Mouse (Mus musculus) CH12.LX (cell line): ENCODE measurements at regions not wholly inside any gene's neighbourhood (a gene's known extent, or its start where the extent isn't known, plus 50 kb on each side); places are given as distances from the start of the nearest gene placed in this dataset.

Source experiments
- DNase-seq: peaks from one replicate; pipeline ENCODE4 v3.0.0-alpha.2; 2013; ENCODE audit errors: extremely low read depth
- H3K27ac ChIP-seq: 2 replicates; pipeline ENCODE4 v1.5.1; 2012; ENCODE audit warnings: low read depth, mild to moderate bottlenecking, control low read depth, moderate library complexity; ENCODE audit not compliant: insufficient read depth
- H3K27me3 ChIP-seq: replicated peaks from 2 replicates; pipeline ENCODE3; 2012; ENCODE audit warnings: inconsistent platforms
- H3K36me3 ChIP-seq, 2 experiments: replicated peaks in 1 of 2; 2 replicates each; pipeline versions ENCODE3 to v1.6.1; 2012; ENCODE audit warnings: inconsistent platforms in 1 of 2, low read length in 1 of 2, mild to moderate bottlenecking in 1 of 2, mixed read lengths in 1 of 2, moderate library complexity in 1 of 2; ENCODE audit not compliant: control insufficient read depth in 1 of 2, insufficient read depth in 1 of 2
- H3K4me1 ChIP-seq, 2 experiments: 2 replicates each; pipeline ENCODE4 v1.6.1; 2012; ENCODE audit warnings: inconsistent platforms in 1 of 2, moderate library complexity in 1 of 2; ENCODE audit not compliant: insufficient read depth in 2 of 2, control insufficient read depth in 1 of 2
- H3K4me2 ChIP-seq: 2 replicates; pipeline ENCODE4 v1.6.1; 2012; ENCODE audit warnings: low read depth, mild to moderate bottlenecking, control low read depth; ENCODE audit not compliant: poor library complexity, insufficient read depth, severe bottlenecking
- H3K4me3 ChIP-seq, 3 experiments: fragments of 150-350 bp in 1 of 3; sonication (generic) in 1 of 3; replicated peaks in 1 of 3; 2 replicates each; pipeline versions ENCODE3 to v1.5.1; 2011 to 2012; ENCODE audit warnings: low read depth in 2 of 3, low read length in 2 of 3, mild to moderate bottlenecking in 2 of 3, moderate library complexity in 2 of 3, control low read depth in 1 of 3, improper control_type of control experiment in 1 of 3, inconsistent platforms in 1 of 3, mixed read lengths in 1 of 3; ENCODE audit not compliant: poor library complexity in 1 of 3
- H3K79me2 ChIP-seq: replicated peaks from 2 replicates; pipeline ENCODE4 v1.6.1; 2012; ENCODE audit warnings: mild to moderate bottlenecking, moderate library complexity; ENCODE audit not compliant: control insufficient read depth, poor library complexity, insufficient read depth, severe bottlenecking; ENCODE audit errors: extremely low read depth
- H3K9ac ChIP-seq: 2 replicates; pipeline ENCODE4 v1.6.1; 2012; ENCODE audit warnings: low read depth, mild to moderate bottlenecking, control low read depth, moderate library complexity; ENCODE audit not compliant: insufficient read depth
- H3K9me3 ChIP-seq: replicated peaks from 2 replicates; pipeline ENCODE3; 2012; ENCODE audit warnings: low read length, inconsistent platforms, mixed read lengths
- BHLHE40 ChIP-seq: IDR thresholded peaks from 2 replicates; pipeline ENCODE4 v1.6.1; 2011; ENCODE audit warnings: mild to moderate bottlenecking, low read depth, low read length, improper control_type of control experiment
- CHD1 ChIP-seq: IDR thresholded peaks from 2 replicates; pipeline ENCODE4 v1.6.1; 2012; ENCODE audit warnings: low read depth, low read length, improper control_type of control experiment, inconsistent platforms
- CTCF ChIP-seq, 2 experiments: IDR thresholded peaks in 1 of 2; conservative IDR thresholded peaks in 1 of 2; 2 replicates each; pipeline ENCODE4 v1.5.1; 2011 to 2012; ENCODE audit warnings: low read depth in 2 of 2, low read length in 2 of 2, improper control_type of control experiment in 1 of 2, inconsistent platforms in 1 of 2, mild to moderate bottlenecking in 1 of 2, moderate library complexity in 1 of 2
- EP300 ChIP-seq: IDR thresholded peaks from 2 replicates; pipeline ENCODE4 v1.6.1; 2011; ENCODE audit warnings: low read length, improper control_type of control experiment
- ETS1 ChIP-seq: conservative IDR thresholded peaks from 2 replicates; pipeline ENCODE4 v1.6.1; 2012; ENCODE audit warnings: low read depth, mild to moderate bottlenecking, inconsistent platforms, low read length, improper control_type of control experiment, moderate library complexity
- GABPA ChIP-seq: IDR thresholded peaks from 2 replicates; pipeline ENCODE4 v1.6.1; 2012; ENCODE audit warnings: low read depth, low read length, improper control_type of control experiment, inconsistent platforms; ENCODE audit not compliant: insufficient replicate concordance
- HCFC1 ChIP-seq: IDR thresholded peaks from 2 replicates; pipeline ENCODE4 v1.6.1; 2012; ENCODE audit warnings: low read depth, mild to moderate bottlenecking, inconsistent platforms, low read length, improper control_type of control experiment
- IRF4 ChIP-seq: IDR thresholded peaks from 2 replicates; pipeline ENCODE4 v1.6.1; 2014; ENCODE audit warnings: low read depth, mild to moderate bottlenecking, inconsistent platforms, low read length, improper control_type of control experiment
- JUN ChIP-seq: IDR thresholded peaks from 2 replicates; pipeline ENCODE4 v1.6.1; 2011; ENCODE audit warnings: low read depth, mild to moderate bottlenecking, low read length, improper control_type of control experiment, moderate library complexity; ENCODE audit not compliant: insufficient read depth
- MAFK ChIP-seq: IDR thresholded peaks from 2 replicates; pipeline ENCODE4 v1.6.1; 2011; ENCODE audit warnings: low read length, improper control_type of control experiment; ENCODE audit not compliant: insufficient replicate concordance
- MAZ ChIP-seq: IDR thresholded peaks from 2 replicates; pipeline ENCODE4 v1.6.1; 2012; ENCODE audit warnings: low read depth, mild to moderate bottlenecking, inconsistent platforms, low read length, improper control_type of control experiment, moderate library complexity
- MEF2A ChIP-seq: IDR thresholded peaks from 2 replicates; pipeline ENCODE4 v1.6.1; 2014; ENCODE audit warnings: low read depth, mild to moderate bottlenecking, inconsistent platforms, low read length, improper control_type of control experiment, borderline replicate concordance
- NELFE ChIP-seq: IDR thresholded peaks from 2 replicates; pipeline ENCODE4 v1.6.1; 2011; ENCODE audit warnings: low read depth, low read length, improper control_type of control experiment
- NRF1 ChIP-seq: IDR thresholded peaks from 2 replicates; pipeline ENCODE4 v1.6.1; 2014; ENCODE audit warnings: low read depth, mild to moderate bottlenecking, inconsistent platforms, low read length, improper control_type of control experiment, moderate library complexity
- POLR2A ChIP-seq: IDR thresholded peaks from 2 replicates; pipeline ENCODE4 v1.6.1; 2011; ENCODE audit warnings: low read depth, mild to moderate bottlenecking, improper control_type of control experiment, low read length
- POLR2AphosphoS2 ChIP-seq: IDR thresholded peaks from 2 replicates; pipeline ENCODE4 v1.6.1; 2011; ENCODE audit warnings: low read depth, low read length, improper control_type of control experiment
- RCOR1 ChIP-seq: conservative IDR thresholded peaks from 2 replicates; pipeline ENCODE4 v1.6.1; 2012; ENCODE audit warnings: low read depth, mild to moderate bottlenecking, inconsistent platforms, low read length, improper control_type of control experiment
- SIN3A ChIP-seq: IDR thresholded peaks from 2 replicates; pipeline ENCODE4 v1.6.1; 2012; ENCODE audit warnings: low read length, improper control_type of control experiment, inconsistent platforms
- TBP ChIP-seq: conservative IDR thresholded peaks from 2 replicates; pipeline ENCODE4 v1.6.1; 2011; ENCODE audit warnings: low read depth, low read length, improper control_type of control experiment
- TCF12 ChIP-seq: IDR thresholded peaks from 2 replicates; pipeline ENCODE4 v1.6.1; 2014; ENCODE audit warnings: low read depth, mild to moderate bottlenecking, inconsistent platforms, low read length, improper control_type of control experiment
- USF1 ChIP-seq: IDR thresholded peaks from 2 replicates; pipeline ENCODE4 v1.6.1; 2014; ENCODE audit warnings: low read depth, mild to moderate bottlenecking, inconsistent platforms, low read length, improper control_type of control experiment
- USF2 ChIP-seq: conservative IDR thresholded peaks from 2 replicates; pipeline ENCODE4 v1.6.1; 2011; ENCODE audit warnings: low read depth, low read length, improper control_type of control experiment
- ZC3H11A ChIP-seq: IDR thresholded peaks from 2 replicates; pipeline ENCODE4 v1.6.1; 2012; ENCODE audit warnings: low read depth, mild to moderate bottlenecking, inconsistent platforms, low read length, improper control_type of control experiment
- ZKSCAN1 ChIP-seq: IDR thresholded peaks from 2 replicates; pipeline ENCODE4 v1.6.1; 2012; ENCODE audit warnings: low read depth, inconsistent platforms, low read length, improper control_type of control experiment, borderline replicate concordance
- ZNF384 ChIP-seq: IDR thresholded peaks from 2 replicates; pipeline ENCODE4 v1.6.1; 2012; ENCODE audit warnings: low read depth, low read length, improper control_type of control experiment, inconsistent platforms
- dilution Hi-C: fragments of 300-500 bp; cut with MboI; formaldehyde crosslinking; loops from 2 replicates; pipeline ENCODE4 v1.14.3; 2020; ENCODE audit warnings: low sequenced_read_pairs; ENCODE audit not compliant: extremely low pct_unique_long_range_greater_than_20kb, extremely low pct_ligation_motif_present
- in situ Hi-C: fragments of 300-500 bp; cut with MboI; formaldehyde crosslinking; loops from 3 replicates; pipeline ENCODE4 v1.14.3; 2019; ENCODE audit warnings: low sequenced_read_pairs, low pct_ligation_motif_present, low pct_unique_long_range_greater_than_20kb, mixed read lengths

- no peak overlapping the region for H3K27ac ChIP-seq
- TF ChIP-seq MAFK (no peak), MEF2A (no peak), BHLHE40 (no peak), USF1 (no peak), NELFE (no peak), EP300 (no peak), RCOR1 (no peak), ZC3H11A (no peak), GABPA (no peak), TCF12 (no peak), JUN (no peak), ZKSCAN1 (no peak), POLR2AphosphoS2 (no peak), IRF4 (no peak), MAZ (no peak), HCFC1 (no peak)
- no peaks in the 10 kb centered on the region for H3K4me1 ChIP-seq
- no peak for DNase-seq
- no peaks in the 10 kb centered on the region for H3K27me3 ChIP-seq
- no peak overlapping the region for H3K4me3 ChIP-seq
- H3K4me2 ChIP-seq = no peak overlapping the region
- in situ Hi-C loops = no loop called here
- no peaks in the 10 kb centered on the region for H3K36me3 ChIP-seq
- H3K79me2 ChIP-seq = no peaks in the 10 kb centered on the region
- H3K9me3 ChIP-seq = peaks cover 43% of the 10 kb centered on the region
- no peak overlapping the region for H3K9ac ChIP-seq
- dilution Hi-C loops = no loop called here
Observed at GRCm38 (mm10) chr3:56964156-56964555, 337.6 kb downstream of the Tm4sf1 start.

GRCm38 (mm10) chr3:56963251-56963650 lies 338.5 kb downstream of the Tm4sf1 start:
- no peak for DNase-seq
- Histone ChIP-seq H3K4me2 (no peak overlapping the region), H3K4me1 (no peaks in the 10 kb centered on the region), H3K27me3 (no peaks in the 10 kb centered on the region), H3K27ac (no peak overlapping the region), H3K9ac (no peak overlapping the region), H3K4me3 (no peak overlapping the region), H3K36me3 (no peaks in the 10 kb centered on the region), H3K9me3 (peaks cover 41% of the 10 kb centered on the region), H3K79me2 (no peaks in the 10 kb centered on the region)
- TF ChIP-seq GABPA (no peak), ZNF384 (no peak), NRF1 (no peak), NELFE (no peak), JUN (no peak), ZC3H11A (no peak), SIN3A (no peak), ZKSCAN1 (no peak), RCOR1 (no peak), CHD1 (no peak), POLR2AphosphoS2 (no peak), USF2 (no peak), TBP (no peak), ETS1 (no peak), CTCF (conservative IDR thresholded peaks at IDR 0.05 in 1 of 2, IDR thresholded peaks at IDR 0.05 in 1 of 2; ENCODE audit: low read depth in 2 of 2, low read length in 2 of 2) (no peak), POLR2A (no peak), EP300 (no peak)
- in situ Hi-C loops (no loop called here), dilution Hi-C loops (no loop called here)
